Mouse (Mus musculus) left cerebral cortex, adult 11 months (tissue): ENCODE results near the gene Eif4e2.

Source experiments
- DNase-seq: peaks from one replicate; pipeline ENCODE4 v3.0.0; 2022; ENCODE audit warnings: low spot score

Gene Eif4e2

DNA sequence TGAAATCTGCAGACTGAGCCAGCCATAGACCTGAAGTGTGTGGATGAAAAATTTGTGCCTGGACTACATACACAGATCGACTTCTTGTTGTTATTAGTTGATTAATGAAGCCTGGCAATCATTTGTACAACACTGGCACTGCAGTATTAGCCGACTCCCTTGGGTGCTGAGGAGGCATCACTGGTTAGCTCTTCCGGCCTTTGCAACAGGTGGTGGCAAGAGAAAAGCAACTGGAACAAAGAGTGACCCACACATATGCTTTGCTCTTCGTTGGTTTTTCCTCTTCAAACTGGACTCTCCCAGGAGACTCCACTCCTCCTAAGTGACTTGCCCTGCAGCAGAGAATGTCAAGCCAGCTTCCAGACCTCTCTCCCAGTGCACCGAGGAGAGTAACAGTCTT is 9.9 kb upstream of the Eif4e2 start:
- no peak for DNase-seq

DNA sequence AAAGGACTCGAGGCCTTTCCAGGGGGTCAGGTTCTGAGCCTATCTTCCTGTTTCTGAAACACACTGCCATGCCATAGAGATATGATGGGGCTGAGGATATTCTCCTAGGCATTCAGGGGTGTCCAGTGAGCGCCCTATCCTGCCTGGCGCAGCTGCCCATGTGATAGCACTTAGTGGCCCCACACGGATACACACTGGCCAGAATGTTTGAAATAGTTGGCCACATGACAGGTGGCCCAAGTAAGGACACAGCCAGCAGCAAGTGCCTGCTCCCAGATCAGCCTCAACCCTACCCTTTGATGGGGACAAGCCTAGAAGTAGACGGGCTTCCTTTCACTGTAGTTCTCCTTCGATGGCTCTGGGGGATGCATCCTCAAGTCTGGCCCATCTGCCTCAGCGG is 9.2 kb upstream of the Eif4e2 start, which contains the start of gene Chrng:
Chrng (plus strand) TSS at position 193 of the 400 bp plus-strand sequence.
- no peak for DNase-seq

DNA sequence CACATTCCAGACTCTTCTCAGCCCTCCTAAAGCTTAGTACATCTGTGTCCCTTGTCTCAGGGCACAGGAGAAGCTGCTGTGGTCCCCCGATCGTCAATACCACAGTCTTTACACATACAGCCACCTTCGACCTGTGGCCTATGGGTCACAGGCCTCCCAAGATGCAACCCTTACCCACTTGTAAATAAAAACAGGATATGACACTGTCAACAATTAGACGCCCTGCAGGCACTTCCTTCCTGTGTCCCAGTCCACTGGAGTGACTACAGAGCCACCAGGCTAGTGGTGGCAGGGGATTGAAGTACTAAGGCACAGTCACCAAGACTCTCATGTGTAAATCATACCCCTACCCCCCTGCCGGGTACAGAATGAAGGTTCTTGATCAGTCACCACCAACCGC is 8.7 kb upstream of the Eif4e2 start:
- DNase-seq = no peak

DNA sequence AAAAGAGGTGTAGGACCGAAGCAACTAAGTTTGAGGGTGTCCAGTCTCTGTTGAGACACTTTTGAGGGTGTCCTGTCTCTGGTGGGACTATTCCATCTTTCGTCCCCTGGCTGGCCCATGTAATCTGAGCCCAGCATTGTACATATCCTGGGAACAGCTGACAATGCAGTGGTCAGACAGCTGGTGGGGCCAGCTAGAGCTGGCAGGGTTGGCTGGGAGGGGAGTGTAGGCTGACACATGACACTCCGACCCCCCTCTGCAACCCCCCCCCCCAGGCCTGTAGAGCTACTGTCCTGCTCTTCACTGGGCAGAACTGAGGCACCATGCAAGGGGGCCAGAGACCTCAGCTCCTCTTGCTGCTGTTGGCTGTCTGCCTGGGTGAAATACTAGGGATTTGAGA is 8.2 kb upstream of the Eif4e2 start:
- DNase-seq = no peak

DNA sequence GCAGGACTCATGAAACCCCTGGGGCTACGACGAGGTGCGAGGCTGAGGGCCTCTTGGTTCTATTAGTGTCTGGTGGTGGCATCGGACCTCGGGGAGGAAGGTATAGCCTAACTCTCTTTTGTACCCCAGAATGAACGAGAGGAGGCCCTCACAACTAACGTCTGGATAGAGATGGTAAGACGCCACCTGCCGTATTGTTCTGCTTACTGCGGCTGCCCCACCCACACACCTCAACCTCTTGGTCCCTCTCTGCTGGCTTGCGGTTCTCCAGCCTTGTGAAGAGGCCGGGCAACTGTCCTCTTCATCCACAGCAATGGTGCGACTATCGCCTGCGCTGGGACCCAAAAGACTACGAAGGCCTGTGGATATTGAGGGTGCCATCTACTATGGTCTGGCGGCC is 7.4 kb upstream of the Eif4e2 start:
- no peak for DNase-seq

DNA sequence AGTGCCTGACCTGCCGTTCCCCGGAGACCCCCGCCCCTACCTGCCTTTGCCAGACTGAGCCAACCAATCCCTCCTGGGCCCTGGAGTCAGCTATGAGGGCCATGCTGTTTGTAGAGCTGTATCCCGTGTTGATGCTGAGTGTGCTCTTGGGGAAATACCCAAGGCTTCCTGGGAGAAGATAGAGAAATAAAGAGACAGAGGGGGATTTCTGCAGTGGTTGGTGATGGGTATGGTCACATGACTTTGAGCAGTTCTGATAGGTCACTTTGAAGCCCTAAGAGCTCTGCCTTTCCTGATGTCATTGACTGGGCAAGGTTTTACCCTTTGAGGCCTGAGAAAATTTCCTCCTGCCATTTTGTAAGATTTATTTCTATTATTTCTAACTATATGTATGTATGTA is 2.3 kb upstream of the Eif4e2 start:
- DNase-seq = no peak

DNA sequence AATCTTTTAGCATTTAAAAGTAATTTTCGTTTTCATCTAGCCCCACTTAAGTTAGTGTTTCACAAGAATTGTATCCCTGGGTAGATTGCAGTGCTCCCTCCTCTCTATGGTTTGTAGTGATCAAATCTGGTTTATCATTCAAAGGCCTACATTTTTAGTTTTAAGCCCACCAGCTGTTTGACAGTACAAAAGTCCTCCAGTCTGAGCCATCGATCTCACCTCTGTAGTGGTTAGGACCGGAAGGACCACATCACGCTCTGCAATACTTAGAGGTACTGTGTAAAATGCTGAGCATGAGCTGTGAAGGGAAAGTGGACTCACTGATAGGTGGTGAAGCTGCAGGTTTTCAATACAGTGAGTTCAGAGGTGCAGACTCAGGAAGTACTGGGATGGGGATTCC is 1.0 kb downstream of the Eif4e2 start:
- DNase-seq = no peak

DNA sequence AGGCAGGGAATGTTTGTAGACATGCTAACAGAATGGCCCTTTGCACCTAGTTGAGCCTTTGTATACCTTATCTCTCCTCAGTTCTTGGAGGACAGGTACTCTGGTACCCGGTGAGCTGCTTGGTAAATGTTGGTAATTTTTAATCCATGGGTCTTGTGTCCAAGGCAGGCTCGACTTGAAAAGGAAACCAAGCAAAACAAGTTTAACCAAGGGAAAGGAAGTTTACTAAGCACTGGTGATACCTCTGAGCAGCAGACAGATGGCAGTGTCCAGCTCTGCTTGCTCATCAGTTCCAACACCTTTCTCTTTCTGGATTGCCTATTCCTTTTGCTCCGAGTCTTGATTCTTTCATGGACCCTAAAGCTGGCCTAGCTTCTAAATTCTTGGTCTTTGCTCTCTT is 4.2 kb downstream of the Eif4e2 start:
- DNase-seq = no peak

DNA sequence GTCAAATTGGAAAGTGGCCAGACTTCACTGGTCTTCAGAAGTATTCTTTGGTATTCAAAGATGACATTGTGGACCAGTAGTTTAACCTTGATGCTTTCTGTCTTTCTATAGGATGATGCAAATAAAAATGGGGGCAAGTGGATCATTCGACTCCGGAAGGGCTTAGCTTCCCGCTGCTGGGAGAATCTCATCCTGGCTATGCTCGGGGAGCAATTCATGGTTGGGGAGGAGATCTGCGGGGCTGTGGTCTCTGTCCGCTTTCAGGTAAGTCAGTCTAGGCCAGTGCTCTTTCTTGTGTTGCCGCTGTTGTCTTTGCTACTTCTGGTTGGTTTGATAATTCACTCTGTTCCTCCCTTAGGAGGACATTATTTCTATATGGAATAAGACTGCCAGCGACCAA is 12.0 kb downstream of the Eif4e2 start:
- no peak for DNase-seq

DNA sequence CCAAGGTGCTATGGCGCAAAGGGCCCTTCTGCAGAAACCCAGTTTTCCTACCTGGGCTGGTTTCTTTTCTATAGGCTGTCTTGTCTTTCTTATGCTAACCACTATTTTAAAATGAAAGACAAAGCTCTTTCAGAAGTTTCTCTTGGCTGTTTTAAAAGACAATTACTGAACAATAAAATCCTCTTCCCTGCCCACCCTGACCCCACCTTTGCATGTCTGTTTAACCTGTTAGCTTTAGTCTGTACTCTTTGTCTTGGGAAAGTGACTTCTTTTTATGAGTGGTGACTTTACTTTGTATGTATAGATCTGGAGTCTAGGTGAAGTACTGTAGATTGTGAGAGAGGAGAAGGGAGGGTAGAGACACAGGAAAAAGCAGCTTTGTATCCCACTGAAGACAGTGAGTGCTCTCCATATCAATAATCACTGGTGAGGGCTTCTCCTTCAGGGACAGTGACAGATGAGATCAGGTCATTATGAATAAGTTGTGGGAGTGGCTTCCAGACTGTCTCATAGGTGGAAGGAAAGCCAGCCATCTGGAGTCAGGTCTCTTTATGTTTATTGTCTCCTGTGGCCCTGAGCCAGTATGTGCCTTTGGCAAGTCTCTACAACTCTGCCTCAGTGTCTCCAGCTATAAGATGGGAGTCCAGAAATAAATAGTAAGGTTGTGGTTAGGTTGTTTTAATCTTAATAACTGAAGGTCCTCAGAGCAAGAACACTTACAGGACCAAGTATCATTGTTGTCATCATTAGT is 12.9 kb downstream of the Eif4e2 start:
- no peak for DNase-seq

DNA sequence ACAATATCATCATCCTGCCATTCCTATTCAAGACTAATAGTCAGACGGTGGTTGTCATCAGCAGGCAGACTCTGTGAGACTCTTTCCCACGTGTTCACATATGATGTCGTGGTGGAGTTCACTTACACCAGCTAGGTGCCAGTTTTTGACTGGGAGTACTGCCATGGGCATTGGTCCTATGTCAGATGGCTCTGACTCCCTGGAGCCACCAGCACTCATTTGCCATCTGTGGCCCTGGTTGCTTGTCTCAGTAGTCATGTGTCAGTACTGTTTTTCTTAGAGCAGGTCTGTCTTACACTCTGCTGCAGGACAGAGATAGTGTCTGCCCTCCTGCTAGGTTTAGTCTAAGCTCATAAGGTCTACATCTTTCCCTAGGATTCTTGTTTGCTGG is 13.4 kb downstream of the Eif4e2 start:
- no peak for DNase-seq

DNA sequence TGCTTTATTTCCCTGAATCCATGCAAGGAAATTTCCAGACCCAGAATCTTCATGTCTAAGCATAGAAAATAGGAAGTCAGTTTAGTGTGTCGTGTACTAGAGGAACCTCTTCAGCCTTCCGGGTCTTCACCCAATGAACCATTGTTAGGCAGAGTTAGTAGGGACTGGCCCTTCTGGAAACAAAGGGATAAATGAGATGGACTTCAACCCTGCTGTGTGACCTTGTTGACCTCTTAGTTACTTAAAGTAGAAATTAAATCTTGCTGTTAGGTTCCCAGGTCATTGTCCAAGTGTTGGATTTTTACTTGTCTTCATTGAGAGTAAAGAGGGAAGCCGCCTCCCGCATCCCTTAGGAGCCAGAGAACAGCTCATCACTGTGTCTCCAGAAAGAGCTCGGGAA is 16.9 kb downstream of the Eif4e2 start:
- DNase-seq = no peak

DNA sequence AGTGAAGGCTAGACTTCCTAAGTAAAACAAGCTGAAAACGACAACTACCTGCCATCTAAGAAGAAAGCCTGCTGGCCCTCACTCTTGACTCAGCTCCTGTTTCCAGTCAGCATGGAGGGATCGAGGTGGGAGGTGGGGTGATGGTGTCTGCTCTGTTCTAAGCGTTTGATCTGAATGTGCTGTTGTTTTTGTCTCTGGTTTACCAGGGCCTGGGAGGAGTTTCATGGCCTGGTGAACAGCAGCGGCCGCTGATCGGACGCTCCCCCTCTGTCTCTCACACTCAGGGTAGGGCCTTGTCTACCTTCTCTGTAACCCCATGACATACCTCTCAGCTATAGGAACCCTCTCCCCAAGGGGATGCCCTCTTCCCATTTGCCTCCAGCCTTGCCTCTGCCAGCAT is 18.5 kb downstream of the Eif4e2 start:
- no peak for DNase-seq

DNA sequence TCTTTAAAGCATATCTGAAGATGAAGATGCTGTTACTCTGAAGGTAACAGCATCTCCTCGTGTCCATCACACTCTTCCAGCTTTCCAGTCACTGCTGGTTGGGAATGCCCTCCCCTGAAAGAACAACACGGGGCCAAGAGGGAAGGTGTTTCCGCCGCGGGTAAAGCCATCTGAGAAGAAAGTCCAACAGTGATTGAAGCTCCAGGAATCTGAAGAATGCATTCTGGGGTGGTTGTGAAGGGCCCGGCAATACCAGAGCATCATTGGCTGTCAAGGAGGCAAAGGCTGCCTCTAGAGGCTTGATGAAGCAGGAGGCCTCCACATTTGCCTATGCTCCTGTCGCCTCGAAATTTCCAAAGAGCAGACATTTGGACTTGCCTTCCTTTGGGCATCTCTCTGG is 25.3 kb downstream of the Eif4e2 start:
- DNase-seq = no peak

DNA sequence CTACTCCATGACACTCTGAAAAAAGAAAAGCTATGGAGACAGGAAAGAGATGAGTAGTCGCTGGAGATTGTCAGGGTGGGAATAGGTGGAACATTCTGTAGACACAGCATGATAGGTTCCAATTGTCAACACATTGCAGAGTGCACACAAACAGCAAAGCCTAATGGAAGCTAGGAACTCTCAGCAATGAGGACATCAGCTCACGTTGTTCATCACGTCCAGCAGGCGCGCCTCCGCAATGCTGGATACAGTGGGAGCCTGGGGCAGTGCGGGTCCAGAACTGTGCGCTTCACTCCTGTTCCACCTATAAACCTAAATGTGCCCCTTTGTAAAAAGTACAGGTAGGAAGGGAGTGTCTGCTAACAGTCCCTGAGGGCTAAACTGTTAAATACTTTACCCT is 29.3 kb downstream of the Eif4e2 start:
- DNase-seq = no peak

DNA sequence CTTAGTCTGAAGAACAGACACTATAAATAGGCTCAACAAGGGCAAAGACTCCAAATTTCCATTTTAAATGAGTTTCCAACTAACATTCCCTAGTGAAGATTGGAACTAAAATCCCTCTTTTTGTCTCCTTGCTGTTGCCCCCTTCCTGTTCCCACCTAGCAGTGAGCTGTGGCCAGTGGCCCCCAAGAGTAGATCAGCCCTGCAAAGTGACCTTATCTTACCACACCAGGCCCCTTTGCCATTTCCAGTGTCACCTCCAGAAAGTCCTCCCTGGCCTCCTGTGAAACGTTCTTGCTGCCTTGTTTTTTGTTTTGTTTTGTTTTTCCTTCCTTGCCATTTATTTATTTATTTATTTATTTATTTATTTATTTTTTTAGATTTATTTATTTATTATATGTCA is 31.7 kb downstream of the Eif4e2 start:
- DNase-seq = no peak

DNA sequence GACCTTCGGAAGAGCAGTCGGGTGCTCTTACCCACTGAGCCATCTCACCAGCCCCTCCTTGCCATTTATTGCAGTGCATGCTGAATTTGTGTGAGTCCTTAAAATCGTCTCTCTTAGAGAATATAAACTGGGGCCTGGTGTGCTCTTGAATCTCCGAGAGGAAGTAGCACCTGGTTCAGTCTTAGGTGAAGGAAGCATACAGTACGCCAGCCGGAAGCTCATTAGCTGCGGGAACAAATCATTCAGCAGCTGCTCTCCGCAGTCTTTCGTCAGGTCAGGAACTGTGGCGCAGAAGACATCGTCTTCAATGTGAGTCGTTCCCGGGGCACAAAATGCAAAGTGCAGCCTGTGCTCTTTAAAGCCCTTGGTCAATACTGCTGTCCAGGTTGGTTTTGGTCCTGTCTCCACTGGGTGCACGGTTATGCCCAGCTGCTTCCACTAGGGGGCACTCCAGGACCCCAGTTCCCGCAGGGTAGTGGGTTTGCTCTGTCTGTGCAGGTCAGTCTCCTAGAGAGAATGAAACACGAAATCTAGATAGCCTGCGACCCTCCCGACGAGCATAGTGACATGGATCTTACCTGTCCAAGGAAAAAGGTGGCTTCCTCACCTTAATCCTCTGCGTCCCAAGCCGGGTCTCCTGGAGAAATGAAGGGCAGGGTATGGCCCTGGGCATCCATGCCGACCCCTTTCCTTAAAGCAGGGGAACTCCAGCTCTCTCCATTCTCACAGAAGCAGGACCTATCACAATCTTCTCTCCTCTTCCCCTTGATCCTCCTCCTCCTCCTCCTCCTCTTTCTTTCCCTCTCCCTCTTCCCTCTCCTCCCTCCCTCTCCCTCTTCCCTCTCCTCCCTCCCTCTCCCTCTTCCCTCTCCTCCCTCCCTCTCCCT is 32.5 kb downstream of the Eif4e2 start:
- peak; percentile 62 for DNase-seq

DNA sequence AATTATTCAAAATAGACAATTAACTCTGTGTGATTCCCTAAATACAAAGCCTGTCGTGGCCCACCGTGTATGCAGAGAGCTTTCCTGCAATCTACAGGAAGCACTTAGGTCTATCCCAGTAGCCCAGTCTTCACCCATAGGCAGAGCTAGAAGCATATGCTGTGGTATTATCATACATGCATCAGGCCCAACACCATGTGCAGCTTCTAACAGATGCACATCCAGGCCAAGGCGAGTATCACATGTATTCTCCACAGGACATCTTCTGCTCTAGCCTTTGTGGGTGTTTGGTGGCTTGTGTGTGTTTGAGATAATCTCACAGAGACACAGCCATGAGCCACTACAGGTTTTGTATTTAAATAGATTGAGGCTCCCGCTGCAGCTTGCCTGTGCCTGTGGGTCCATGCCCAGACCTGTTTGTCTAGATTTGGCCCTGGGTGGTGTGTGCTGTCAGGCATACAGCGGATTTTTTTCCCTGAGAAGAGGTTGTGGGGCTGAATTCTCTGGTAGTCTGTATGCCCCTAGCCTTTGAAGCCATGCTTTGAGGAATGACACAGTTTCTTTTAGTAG is 38.4 kb downstream of the Eif4e2 start:
- no peak for DNase-seq

DNA sequence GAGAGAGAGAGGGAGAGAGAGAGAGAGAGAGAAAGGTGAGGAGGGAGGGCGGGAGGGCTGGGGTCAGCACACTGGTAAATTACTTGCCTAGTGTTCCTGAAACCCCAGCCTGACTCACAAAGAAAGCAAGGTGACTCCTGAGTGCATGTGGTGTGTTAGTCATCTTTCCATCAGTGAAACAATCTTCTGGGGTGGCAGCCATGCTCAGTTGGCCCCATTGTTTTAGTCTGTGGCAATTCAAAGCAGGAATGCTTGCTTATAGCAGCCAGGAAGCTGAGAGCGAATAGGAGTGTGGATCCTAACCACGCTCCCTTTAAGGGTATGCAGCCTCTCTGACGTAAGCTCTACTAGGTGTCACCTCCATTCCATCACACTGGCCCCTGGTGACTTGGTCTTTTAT is 41.5 kb downstream of the Eif4e2 start:
- DNase-seq = no peak

DNA sequence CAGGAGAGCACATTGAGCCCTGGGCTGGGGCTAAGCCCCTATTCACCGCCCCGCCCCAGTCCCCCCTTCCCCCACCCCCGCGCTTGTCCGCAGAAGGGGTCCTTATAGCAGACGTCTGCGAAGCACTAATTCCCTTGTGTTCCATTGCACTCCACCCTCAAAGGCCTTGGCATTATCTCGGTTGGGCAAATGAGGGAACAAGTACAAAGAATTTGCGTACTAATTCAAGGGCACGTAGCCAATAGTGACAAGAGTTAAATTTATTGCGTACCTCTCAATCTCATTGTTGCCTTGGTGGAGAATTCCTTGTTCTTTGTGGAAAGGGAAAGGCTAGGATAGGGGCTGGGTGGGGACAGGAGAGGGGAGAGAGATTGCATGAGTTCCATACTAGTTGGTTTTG is 44.0 kb downstream of the Eif4e2 start:
- DNase-seq = no peak

DNA sequence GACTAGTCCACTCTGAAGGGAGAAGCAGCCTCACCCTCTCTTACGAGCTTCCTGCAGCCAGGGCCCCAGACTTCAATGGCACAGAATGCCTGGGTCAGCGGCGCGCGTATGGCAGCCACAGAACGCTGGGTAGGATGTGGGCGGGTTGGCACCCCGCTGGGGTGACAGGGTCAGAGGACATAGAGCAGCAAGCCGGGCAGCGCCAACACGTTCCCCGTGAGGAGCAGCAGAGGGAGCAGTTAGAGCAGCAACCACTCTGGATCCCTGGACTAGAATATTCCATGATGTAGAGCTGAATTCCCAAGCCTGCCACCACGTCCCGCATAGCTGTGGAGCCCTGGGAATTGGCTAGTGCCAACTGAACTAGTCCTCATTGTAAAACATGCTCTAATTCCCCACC is 44.8 kb downstream of the Eif4e2 start:
- DNase-seq = no peak

DNA sequence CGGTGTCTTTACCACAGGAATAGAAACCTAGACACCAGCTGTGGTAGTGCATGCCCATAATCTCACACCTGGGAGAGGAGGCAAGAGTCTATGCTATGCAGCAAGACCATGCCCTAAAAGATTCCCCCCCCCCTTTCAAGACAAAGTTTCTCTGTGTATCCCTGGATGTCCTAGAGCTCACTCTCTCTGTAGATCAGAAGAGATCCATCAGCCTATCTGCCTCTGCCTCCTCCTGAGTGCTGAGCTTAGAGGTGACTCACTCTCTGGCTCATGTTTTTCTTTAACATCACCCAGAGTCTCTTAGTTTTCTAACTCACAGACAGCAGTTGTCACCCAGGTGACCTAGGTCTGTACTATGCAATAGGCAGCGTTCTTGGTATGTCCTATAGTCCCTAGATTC is 45.6 kb downstream of the Eif4e2 start:
- no peak for DNase-seq

DNA sequence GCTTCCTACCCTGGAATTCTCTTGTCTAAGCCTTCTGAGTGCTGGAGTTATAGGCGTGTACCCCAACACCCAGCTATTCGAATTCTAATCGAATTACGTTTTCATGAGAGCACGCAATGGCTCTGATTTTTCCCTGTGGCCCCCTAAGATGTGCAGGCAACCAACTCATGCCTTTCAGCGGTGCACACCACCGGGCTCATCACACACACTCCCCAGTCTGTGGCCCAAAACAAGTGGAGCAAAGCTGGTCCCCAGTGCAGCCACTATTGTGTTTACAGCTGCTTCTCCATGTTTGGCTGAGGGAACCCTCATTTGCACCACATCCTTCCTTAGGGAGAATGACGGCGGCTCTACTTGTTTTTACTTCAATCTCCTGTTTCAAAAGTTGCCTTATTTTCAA is 49.5 kb downstream of the Eif4e2 start:
- no peak for DNase-seq
